Comparison of ENCODE assay signal across 8 mouse cellular contexts in the genomic region with DNA sequence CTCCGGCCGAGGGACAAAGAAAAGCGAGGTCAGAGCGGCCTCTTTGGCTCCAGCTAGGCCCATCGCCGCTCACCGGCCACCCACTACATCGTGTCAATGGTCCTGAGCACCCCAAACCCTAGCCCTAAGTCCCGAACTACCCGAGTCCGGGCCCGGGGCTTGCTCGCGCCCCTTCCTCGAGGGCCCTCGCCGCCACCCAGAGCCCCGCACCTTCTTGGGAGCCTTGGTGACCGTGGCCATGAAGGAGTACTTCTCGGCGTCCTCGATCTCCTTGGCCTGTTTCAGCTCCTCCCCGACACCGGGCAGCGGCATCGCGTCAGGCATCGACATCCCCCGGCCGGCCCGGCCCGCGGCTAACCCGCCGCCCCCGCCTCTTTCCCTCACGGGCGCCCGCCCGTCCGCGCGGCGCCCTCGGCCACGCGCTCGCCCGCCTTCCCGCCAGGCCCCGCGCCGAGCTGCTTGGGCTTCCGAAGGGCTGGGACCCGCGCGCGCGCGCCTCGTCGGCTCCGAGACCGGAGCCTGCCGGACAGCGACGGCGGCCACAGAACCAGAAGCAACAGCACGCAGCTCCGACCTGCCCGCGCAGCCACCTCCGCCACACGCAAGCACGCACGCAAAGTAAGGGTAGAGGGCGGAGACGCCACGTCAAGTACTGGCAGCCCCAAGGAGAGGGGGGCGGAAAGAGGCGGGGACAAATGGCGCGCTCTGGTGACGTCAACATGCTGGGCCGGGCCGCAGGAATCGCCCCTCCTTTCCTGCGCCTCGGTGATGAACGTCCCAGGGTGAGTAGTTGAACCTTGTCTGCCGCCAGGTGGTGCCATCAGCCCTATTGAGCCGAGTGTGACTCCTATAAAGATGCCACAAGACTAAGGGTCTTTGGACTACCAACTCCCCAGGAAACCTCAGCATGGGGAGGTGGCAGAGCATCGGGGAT. TPM values are rescaled to one million over a fixed set of nuclear protein-coding genes. Genes with fewer than 3 reads are reported as not detected.
A peak's percentile ranks its signal among the peaks of the same experiment; 100 is the strongest.
DNase-seq lines count a peak whose midpoint lies in the region; ATAC-seq and TF ChIP-seq lines count a peak whose summit lies in the region.

A gene (minus strand): TSS at position 613 of the 934 bp plus-strand sequence.

- H3K9ac ChIP-seq in MEL (ENCODE audit: control insufficient read depth, low read depth, low read length, poor library complexity, severe bottlenecking) = peak within 1 kb of the TSS; percentile 88
- peak within 1 kb of the TSS; percentile 98 for H3K9ac ChIP-seq in forebrain, postnatal 0 days
- peak within 1 kb of the TSS; percentile 94 for H3K9ac ChIP-seq in lung, embryonic 15.5 days

- H3K27me3 ChIP-seq in MEL (ENCODE audit: control insufficient read depth in 1 of 2, insufficient read depth in 2 of 2, low read length in 2 of 2) = peaks cover 0 to 2% of the 10 kb centered on the region in 2 experiments; a peak in 3 of 4 replicates
- no peaks in the 10 kb centered on the region for H3K27me3 ChIP-seq in cerebellum, adult 2 months (ENCODE audit: control insufficient read depth, insufficient read depth, low read length)
- H3K27me3 ChIP-seq in forebrain, postnatal 0 days (ENCODE audit: insufficient read depth, low read length) = no peaks in the 10 kb centered on the region
- no peaks in the 10 kb centered on the region for H3K27me3 ChIP-seq in lung, embryonic 15.5 days

- peak; percentile 67 to 98 (median 92) for TF ChIP-seq CTCF in MEL (IDR thresholded peaks at IDR 0.05 in 2 of 3, conservative IDR thresholded peaks at IDR 0.05 in 1 of 3; ENCODE audit: control insufficient read depth in 1 of 3, insufficient read depth in 1 of 3, low read depth in 2 of 3, low read length in 3 of 3, poor library complexity in 1 of 3, severe bottlenecking in 1 of 3)
- peak; percentile 98 for TF ChIP-seq CTCF in cerebellum, adult 2 months (IDR thresholded peaks at IDR 0.05; ENCODE audit: borderline replicate concordance, insufficient read depth, low read depth, low read length)
- peak; percentile 99 for TF ChIP-seq CTCF in forebrain, postnatal 0 days (IDR thresholded peaks at IDR 0.05; ENCODE audit: low read depth)

- TF ChIP-seq POLR2A in MEL (IDR thresholded peaks at IDR 0.05; ENCODE audit: control insufficient read depth in 1 of 2, insufficient read depth in 1 of 2, low read depth in 1 of 2, low read length in 2 of 2, poor library complexity in 1 of 2) = peak; percentile 78 to 87
- peak; percentile 81 for TF ChIP-seq POLR2A in cerebellum, adult 2 months (IDR thresholded peaks at IDR 0.05; ENCODE audit: borderline replicate concordance, insufficient read depth, low read length)

- peak; percentile 97 for ATAC-seq in forebrain, postnatal 0 days
- peak; percentile 99 for ATAC-seq in lung, embryonic 15.5 days (ENCODE audit: borderline replicate concordance, extremely low read depth, low FRiP score, low TSS enrichment)

- peak; percentile 94 for TF ChIP-seq RAD21 in MEL (IDR thresholded peaks at IDR 0.05; ENCODE audit: low read depth, low read length)

- under 1% methylated on average over 93 of the region's 93 CpGs for WGBS in cerebellum, adult 2 months
- WGBS in forebrain, postnatal 0 days = 2% methylated on average over 92 of the region's 93 CpGs
- WGBS in lung, embryonic 15.5 days = under 1% methylated on average over 89 of the region's 93 CpGs

- peaks cover 10 to 11% of the 10 kb centered on the region in 2 experiments; a peak in 3 of 4 replicates for H3K4me1 ChIP-seq in MEL (ENCODE audit: control insufficient read depth in 1 of 2, insufficient read depth in 2 of 2, low read length in 2 of 2)
- H3K4me1 ChIP-seq in cerebellum, adult 2 months (ENCODE audit: control insufficient read depth, insufficient read depth, low read length) = peaks cover 3% of the 10 kb centered on the region; the same call in 1 of the 2 replicates
- H3K4me1 ChIP-seq in forebrain, postnatal 0 days (ENCODE audit: insufficient read depth) = peaks cover 31% of the 10 kb centered on the region
- H3K4me1 ChIP-seq in lung, embryonic 15.5 days = peaks cover 22% of the 10 kb centered on the region

- DNase-seq in MEL (ENCODE audit: low read depth, low spot score) = peak; percentile 97
- peak; percentile 99 for DNase-seq in cerebellum, adult 2 months
- peak; percentile 99 for DNase-seq in forebrain, postnatal 0 days
- DNase-seq in heart, postnatal 4 days = peak; percentile 99
- DNase-seq in layer of hippocampus, adult 8-10 months (ENCODE audit: low spot score in 2 of 2) = peak; percentile 99 to 100
- DNase-seq in ovary, adult 18-20 months (ENCODE audit: low spot score) = peak; percentile 98
- DNase-seq in thymus, postnatal 0 days (ENCODE audit: low spot score) = peak; percentile 98

- H3K4me2 ChIP-seq in forebrain, postnatal 0 days (ENCODE audit: low read depth) = peak within 1 kb of the TSS; percentile 76
- peak within 1 kb of the TSS; percentile 81 for H3K4me2 ChIP-seq in lung, embryonic 15.5 days

- peak within 1 kb of the TSS; percentile 44; the same call in 1 of the 2 replicates for H3K27ac ChIP-seq in MEL (ENCODE audit: control insufficient read depth, low read depth, low read length)
- H3K27ac ChIP-seq in cerebellum, adult 2 months (ENCODE audit: insufficient read depth, low read length) = peak within 1 kb of the TSS; percentile 31
- H3K27ac ChIP-seq in forebrain, postnatal 0 days (ENCODE audit: low read depth, low read length) = peak within 1 kb of the TSS; percentile 96
- H3K27ac ChIP-seq in lung, embryonic 15.5 days = peak within 1 kb of the TSS; percentile 96

- H3K36me3 ChIP-seq in MEL (ENCODE audit: control insufficient read depth in 1 of 2, insufficient read depth in 2 of 2, low read length in 2 of 2) = peaks cover 8 to 30% of the 10 kb centered on the region in 2 experiments
- no peaks in the 10 kb centered on the region for H3K36me3 ChIP-seq in forebrain, postnatal 0 days (ENCODE audit: insufficient read depth)
- H3K36me3 ChIP-seq in lung, embryonic 15.5 days = no peaks in the 10 kb centered on the region

- TF ChIP-seq EP300 in MEL (IDR thresholded peaks at IDR 0.05; ENCODE audit: low read depth in 1 of 2, low read length in 2 of 2) = peak in 1 of 2 experiments; percentile 37; a peak in 1 of 4 replicates

- H3K4me3 ChIP-seq in MEL (ENCODE audit: control insufficient read depth in 1 of 2, insufficient read depth in 1 of 2, low read depth in 2 of 2, low read length in 2 of 2) = peak within 1 kb of the TSS; percentile 71 to 100
- H3K4me3 ChIP-seq in cerebellum, adult 2 months (replicated peaks; ENCODE audit: insufficient read depth, low read depth, low read length) = peak within 1 kb of the TSS; percentile 98
- peak within 1 kb of the TSS; percentile 92 for H3K4me3 ChIP-seq in forebrain, postnatal 0 days (ENCODE audit: low read depth, low read length)
- peak within 1 kb of the TSS; percentile 82 for H3K4me3 ChIP-seq in lung, embryonic 15.5 days

- peaks cover 32% of the 10 kb centered on the region for H3K79me2 ChIP-seq in MEL (ENCODE audit: control insufficient read depth, insufficient read depth, low read length, poor library complexity)

- H3K9me3 ChIP-seq in MEL (replicated peaks; ENCODE audit: insufficient read depth, low read length) = no peaks in the 10 kb centered on the region
- no peaks in the 10 kb centered on the region for H3K9me3 ChIP-seq in forebrain, postnatal 0 days (ENCODE audit: low read length)
- H3K9me3 ChIP-seq in lung, embryonic 15.5 days = no peaks in the 10 kb centered on the region

TF ChIP-seq in MEL, 35 proteins besides CTCF, POLR2A, EP300 and RAD21 (continues in another document):
- TF ChIP-seq CHD1 (IDR thresholded peaks at IDR 0.05; ENCODE audit: low read depth, low read length) (no peak), ZMIZ1 (IDR thresholded peaks at IDR 0.05; ENCODE audit: low read depth, low read length) (peak; percentile 60; the same call in 1 of the 2 replicates), SIN3A (IDR thresholded peaks at IDR 0.05; ENCODE audit: low read length) (peak; percentile 92), MEF2A (IDR thresholded peaks at IDR 0.05; ENCODE audit: extremely low read depth, insufficient replicate concordance, low read depth, low read length, poor library complexity, severe bottlenecking) (0 out of 2 replicates have a peak, but pooled peaks have one; percentile 29), POLR2AphosphoS2 (IDR thresholded peaks at IDR 0.05; ENCODE audit: low read length) (peak; percentile 44; the same call in 1 of the 2 replicates), KAT2A (conservative IDR thresholded peaks at IDR 0.05; ENCODE audit: low read depth, low read length) (peak; percentile 82), ELF1 (IDR thresholded peaks at IDR 0.05; ENCODE audit: low read depth, low read length) (peak; percentile 86), GABPA (IDR thresholded peaks at IDR 0.05; ENCODE audit: low read depth, low read length) (0 out of 2 replicates have a peak, but pooled peaks have one; percentile 21), E2F4 (IDR thresholded peaks at IDR 0.05; ENCODE audit: borderline replicate concordance, low read depth, low read length) (peak; percentile 75; the same call in 1 of the 2 replicates), GATA1 (IDR thresholded peaks at IDR 0.05; ENCODE audit: low read depth, low read length) (no peak), MAFK (IDR thresholded peaks at IDR 0.05; ENCODE audit: borderline replicate concordance, low read depth, low read length) (no peak), ZC3H11A (IDR thresholded peaks at IDR 0.05; ENCODE audit: low read depth, low read length) (peak; percentile 89), MAX (IDR thresholded peaks at IDR 0.05; ENCODE audit: low read length) (no peak; the same call in 1 of the 2 replicates), TAL1 (IDR thresholded peaks at IDR 0.05; ENCODE audit: low read length) (no peak), SMC3 (IDR thresholded peaks at IDR 0.05; ENCODE audit: low read depth, low read length) (peak; percentile 99), ZNF384 (IDR thresholded peaks at IDR 0.05; ENCODE audit: low read depth, low read length) (no peak), TBP (IDR thresholded peaks at IDR 0.05; ENCODE audit: low read depth, low read length) (0 out of 2 replicates have a peak, but pooled peaks have one; percentile 30), CHD2 (IDR thresholded peaks at IDR 0.05; ENCODE audit: low read length) (no peak), UBTF (IDR thresholded peaks at IDR 0.05; ENCODE audit: borderline replicate concordance, insufficient read depth, low read depth, low read length) (no peak)

RNA-seq across cellular contexts. Expression of the gene that starts here (rescaled TPM):
- 28.0 and 32.4 TPM in 2 replicates for total RNA-seq in MEL (2012; rRNA removed)
- 100 to 1,000 TPM; 104 to 105 TPM for polyA plus RNA-seq in MEL (2012; ENCODE audit: insufficient read depth in 1 of 2, insufficient read length in 2 of 2, low read depth in 1 of 2, low replicate concordance in 2 of 2, missing spikeins in 1 of 2)
- 386 and 408 TPM in 2 replicates for polyA plus RNA-seq in cerebellum, adult 2 months (2012; rRNA removed)
- 54.2 and 54.6 TPM in 2 replicates for total RNA-seq in forebrain, postnatal 0 days (2014; rRNA removed)
- 79.2 and 100 TPM in 2 replicates for polyA plus RNA-seq in forebrain, postnatal 0 days (2015; fragmentation: Nextera tagmentation; extraction: Ambion mirVana)
- total RNA-seq in heart, postnatal 4 days (2021) = 10 to 100 TPM; 92.0 to 95.7 TPM
- 100 to 1,000 TPM; 302 to 352 (median 331) TPM for total RNA-seq in layer of hippocampus, adult 8-10 months (2022)
- polyA plus RNA-seq in lung, embryonic 15.5 days (2015; fragmentation: Nextera tagmentation; extraction: Ambion mirVana) = 83.3 and 88.4 TPM in 2 replicates
- polyA plus RNA-seq in thymus, postnatal 0 days (2015; fragmentation: Nextera tagmentation; extraction: Ambion mirVana) = 39.2 and 43.9 TPM in 2 replicates

Comparison
In these comparisons a context has a peak if more than half of its experiments do, and no peak if none do; other contexts are left out.
1. Peak in every context shown above with its lines: DNase-seq, ATAC-seq, H3K4me3 ChIP-seq and H3K27ac ChIP-seq.
2. H3K27ac ChIP-seq: peak in every context shown above with its lines; median percentile 96 in forebrain, postnatal 0 days; 96 in lung, embryonic 15.5 days; 44 in MEL; 31 in cerebellum, adult 2 months.